Mouse (Mus musculus): ENCODE measurements around the gene Npas3. TPM values are rescaled to one million over a fixed set of nuclear protein-coding genes. Genes with fewer than 3 reads are reported as not detected.
A peak's percentile ranks its signal among the peaks of the same experiment; 100 is the strongest.

Gene Npas3
- total and polyA plus RNA-seq, 3 experiments = 0.02 to 0.64 (median 0.10) TPM

DNA sequence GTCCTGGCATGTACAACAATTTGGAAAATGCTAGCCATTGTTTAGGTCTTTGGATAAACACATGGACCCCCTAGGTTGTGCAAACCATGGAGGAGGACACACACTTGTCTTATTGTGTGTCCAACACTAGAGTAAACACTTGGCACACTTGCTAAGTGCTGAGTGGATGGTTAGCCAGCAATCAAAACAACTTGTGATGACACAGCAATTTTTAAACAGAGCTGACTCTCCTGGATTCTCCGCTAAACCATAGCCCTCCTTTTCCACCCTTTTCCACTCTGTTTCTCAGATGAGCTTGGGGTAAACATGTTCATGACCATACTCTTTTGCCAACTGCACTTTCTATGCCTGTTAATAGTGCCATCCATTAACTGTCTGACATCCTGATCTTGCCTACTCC, 309.8 kb downstream of the Npas3 start:
- Histone ChIP-seq H3K79me2 (replicated peaks; ENCODE audit: control insufficient read depth, insufficient read depth, low read length) (no peaks in the 10 kb centered on the region), H3K36me3 (ENCODE audit: control insufficient read depth, insufficient read depth, low read length) (no peaks in the 10 kb centered on the region), H3K27me3 (ENCODE audit: control insufficient read depth, insufficient read depth, low read length) (no peaks in the 10 kb centered on the region), H3K27ac (no peak overlapping the region), H3K4me1 (ENCODE audit: control insufficient read depth, insufficient read depth, low read length) (no peaks in the 10 kb centered on the region), H3K9ac (ENCODE audit: low read depth, low read length) (no peak overlapping the region), H3K4me3 (no peak overlapping the region)
- WGBS = 89% methylated on average over 1 of the region's 1 CpGs
- no peak for DNase-seq
- intact Hi-C loops (cut with DNase I) = no loop called here
- TF ChIP-seq POLR2A (IDR thresholded peaks at IDR 0.05; ENCODE audit: insufficient read depth, low read depth, low read length) (no peak), CTCF (IDR thresholded peaks at IDR 0.05) (no peak), EP300 (IDR thresholded peaks at IDR 0.05; ENCODE audit: insufficient read depth, low read depth, low read length) (no peak)

DNA sequence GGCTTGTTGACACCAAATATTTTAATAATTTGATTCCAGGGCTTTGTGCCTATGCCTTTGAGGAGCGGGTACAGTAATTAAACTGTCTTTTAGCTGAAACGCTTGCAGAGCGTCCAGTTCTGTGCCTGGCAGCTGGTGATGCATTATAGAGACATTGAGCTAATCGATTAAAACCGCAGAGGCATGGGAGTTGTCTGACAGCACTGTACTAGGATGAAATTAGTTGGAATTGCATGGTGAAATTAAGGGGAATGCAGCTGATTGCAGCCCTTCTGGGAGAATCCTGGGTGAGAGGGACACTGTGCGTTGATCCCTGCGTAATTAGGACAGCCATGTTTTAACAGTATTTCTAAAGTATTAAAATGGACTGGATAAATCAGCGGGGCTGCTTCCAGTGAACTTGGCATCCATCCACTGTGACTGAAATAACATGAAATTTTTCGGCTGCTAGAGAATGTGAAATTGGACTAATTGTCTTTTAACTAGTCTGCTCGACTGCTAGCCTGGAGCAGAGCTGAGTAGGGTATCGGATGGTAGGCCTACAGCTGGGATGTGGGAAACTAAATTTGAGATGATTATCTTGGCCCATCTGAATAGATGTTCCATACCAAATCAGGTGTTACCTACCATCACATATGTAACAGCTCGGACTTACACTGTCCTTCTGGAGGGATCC, 318.4 kb downstream of the Npas3 start:
- H3K4me1 ChIP-seq (ENCODE audit: control insufficient read depth, insufficient read depth, low read length) = no peaks in the 10 kb centered on the region; the same call in 1 of the 2 replicates

GRCm38 (mm10) chr12:53581181-53581580, 332.7 kb downstream of the Npas3 start:
- H3K27me3 ChIP-seq (ENCODE audit: control insufficient read depth, insufficient read depth, low read length) = no peaks in the 10 kb centered on the region
- H3K79me2 ChIP-seq (replicated peaks; ENCODE audit: control insufficient read depth, insufficient read depth, low read length) = no peaks in the 10 kb centered on the region
- TF ChIP-seq CTCF (IDR thresholded peaks at IDR 0.05) = no peak
- TF ChIP-seq POLR2A (IDR thresholded peaks at IDR 0.05; ENCODE audit: insufficient read depth, low read depth, low read length) = no peak
- TF ChIP-seq EP300 (IDR thresholded peaks at IDR 0.05; ENCODE audit: insufficient read depth, low read depth, low read length) = no peak
- H3K27ac ChIP-seq = no peak overlapping the region
- WGBS = 79% methylated on average over 5 of the region's 5 CpGs
- H3K36me3 ChIP-seq (ENCODE audit: control insufficient read depth, insufficient read depth, low read length) = no peaks in the 10 kb centered on the region
- no peak overlapping the region for H3K4me3 ChIP-seq
- intact Hi-C loops (cut with DNase I) = no loop called here
- no peak overlapping the region for H3K9ac ChIP-seq (ENCODE audit: low read depth, low read length)
- H3K4me1 ChIP-seq (ENCODE audit: control insufficient read depth, insufficient read depth, low read length) = no peaks in the 10 kb centered on the region
- no peak for DNase-seq

More for the DNA sequence above, 318.4 kb downstream of the Npas3 start:
- WGBS = 80% methylated on average over 12 of the region's 12 CpGs
- Histone ChIP-seq H3K79me2 (replicated peaks; ENCODE audit: control insufficient read depth, insufficient read depth, low read length) (no peaks in the 10 kb centered on the region), H3K9ac (ENCODE audit: low read depth, low read length) (no peak overlapping the region), H3K27me3 (ENCODE audit: control insufficient read depth, insufficient read depth, low read length) (no peaks in the 10 kb centered on the region), H3K36me3 (ENCODE audit: control insufficient read depth, insufficient read depth, low read length) (no peaks in the 10 kb centered on the region), H3K27ac (no peak overlapping the region), H3K4me3 (no peak overlapping the region)
- TF ChIP-seq CTCF (IDR thresholded peaks at IDR 0.05) (no peak), EP300 (IDR thresholded peaks at IDR 0.05; ENCODE audit: insufficient read depth, low read depth, low read length) (no peak), POLR2A (IDR thresholded peaks at IDR 0.05; ENCODE audit: insufficient read depth, low read depth, low read length) (no peak)
- no peak for DNase-seq
- intact Hi-C loops (cut with DNase I) = no loop called here

GRCm38 (mm10) chr12:53587249-53587648, 338.8 kb downstream of the Npas3 start:
- TF ChIP-seq CTCF (IDR thresholded peaks at IDR 0.05) (no peak), EP300 (IDR thresholded peaks at IDR 0.05; ENCODE audit: insufficient read depth, low read depth, low read length) (no peak), POLR2A (IDR thresholded peaks at IDR 0.05; ENCODE audit: insufficient read depth, low read depth, low read length) (no peak)
- no peak for DNase-seq
- intact Hi-C loops (cut with DNase I) = no loop called here
- Histone ChIP-seq H3K27me3 (ENCODE audit: control insufficient read depth, insufficient read depth, low read length) (no peaks in the 10 kb centered on the region), H3K9ac (ENCODE audit: low read depth, low read length) (no peak overlapping the region), H3K79me2 (replicated peaks; ENCODE audit: control insufficient read depth, insufficient read depth, low read length) (no peaks in the 10 kb centered on the region), H3K4me1 (ENCODE audit: control insufficient read depth, insufficient read depth, low read length) (no peaks in the 10 kb centered on the region), H3K36me3 (ENCODE audit: control insufficient read depth, insufficient read depth, low read length) (no peaks in the 10 kb centered on the region), H3K27ac (no peak overlapping the region), H3K4me3 (no peak overlapping the region)
- 77% methylated on average over 5 of the region's 5 CpGs for WGBS

GRCm38 (mm10) chr12:53587691-53588504, 339.4 kb downstream of the Npas3 start:
- H3K79me2 ChIP-seq (replicated peaks; ENCODE audit: control insufficient read depth, insufficient read depth, low read length) = no peaks in the 10 kb centered on the region
- no peak for TF ChIP-seq CTCF (IDR thresholded peaks at IDR 0.05)
- TF ChIP-seq EP300 (IDR thresholded peaks at IDR 0.05; ENCODE audit: insufficient read depth, low read depth, low read length) = no peak
- no peak for TF ChIP-seq POLR2A (IDR thresholded peaks at IDR 0.05; ENCODE audit: insufficient read depth, low read depth, low read length)
- no peak overlapping the region for H3K9ac ChIP-seq (ENCODE audit: low read depth, low read length)
- no peak overlapping the region for H3K4me3 ChIP-seq
- DNase-seq = peak; percentile 4 to 18
- no peaks in the 10 kb centered on the region for H3K27me3 ChIP-seq (ENCODE audit: control insufficient read depth, insufficient read depth, low read length)
- no peaks in the 10 kb centered on the region for H3K36me3 ChIP-seq (ENCODE audit: control insufficient read depth, insufficient read depth, low read length)
- WGBS = 73% methylated on average over 19 of the region's 19 CpGs
- H3K4me1 ChIP-seq (ENCODE audit: control insufficient read depth, insufficient read depth, low read length) = no peaks in the 10 kb centered on the region
- no peak overlapping the region for H3K27ac ChIP-seq
- intact Hi-C loops (cut with DNase I) = no loop called here

- WGBS = 75% methylated on average over 6 of the region's 6 CpGs
- intact Hi-C loops (cut with DNase I) = no loop called here
- H3K4me3 ChIP-seq = no peak overlapping the region
- no peaks in the 10 kb centered on the region for H3K4me1 ChIP-seq (ENCODE audit: control insufficient read depth, insufficient read depth, low read length)
- no peaks in the 10 kb centered on the region for H3K79me2 ChIP-seq (replicated peaks; ENCODE audit: control insufficient read depth, insufficient read depth, low read length)
- no peaks in the 10 kb centered on the region for H3K36me3 ChIP-seq (ENCODE audit: control insufficient read depth, insufficient read depth, low read length)
- H3K9ac ChIP-seq (ENCODE audit: low read depth, low read length) = no peak overlapping the region
- H3K27me3 ChIP-seq (ENCODE audit: control insufficient read depth, insufficient read depth, low read length) = no peaks in the 10 kb centered on the region
- TF ChIP-seq CTCF (IDR thresholded peaks at IDR 0.05) (no peak), POLR2A (IDR thresholded peaks at IDR 0.05; ENCODE audit: insufficient read depth, low read depth, low read length) (no peak), EP300 (IDR thresholded peaks at IDR 0.05; ENCODE audit: insufficient read depth, low read depth, low read length) (no peak)
- no peak overlapping the region for H3K27ac ChIP-seq
- DNase-seq = no peak
Observed at GRCm38 (mm10) chr12:53589446-53589961, 341.0 kb downstream of the Npas3 start.

Measured in heart, adult 2 months (tissue).